Mouse (Mus musculus): Measurements from ENCODE around the gene Bmpr1a. TPM values are rescaled to one million over a fixed set of nuclear protein-coding genes. Genes with fewer than 3 reads are reported as not detected.
A peak's percentile ranks its signal among the peaks of the same experiment; 100 is the strongest.

Gene Bmpr1a
- total RNA-seq (2021): 10 to 100 TPM; 41.9 to 46.1 TPM
- long read RNA-seq, full-length matches to known transcripts: 5 of 31 reads
- long read RNA-seq, partial matches to known transcripts: 0 of 31 reads
- long read RNA-seq, other reads (novel, unspliced or antisense): 26 of 31 reads

GRCm38 (mm10) chr14:34503325-34503647, at the start of gene Bmpr1a:
Gene Bmpr1a (minus strand): TSS chr14:34503341.
- DNase-seq (ENCODE audit: low spot score in 2 of 2): no peak

- no peak for DNase-seq (ENCODE audit: low spot score in 2 of 2)
Observed at GRCm38 (mm10) chr14:34552226-34552625, 49.1 kb upstream of the Bmpr1a start.

- peak; percentile 85 to 90 for DNase-seq (ENCODE audit: low spot score in 2 of 2)
Observed at GRCm38 (mm10) chr14:34549004-34549671, 46.0 kb upstream of the Bmpr1a start.

- DNase-seq (ENCODE audit: low spot score in 2 of 2): peak; percentile 53 to 59
Observed at GRCm38 (mm10) chr14:34548391-34549001, 45.4 kb upstream of the Bmpr1a start.

- DNase-seq (ENCODE audit: low spot score in 2 of 2): no peak
Observed at GRCm38 (mm10) chr14:34544545-34544944, 41.4 kb upstream of the Bmpr1a start.

GRCm38 (mm10) chr14:34544001-34544400, 40.9 kb upstream of the Bmpr1a start:
- no peak for DNase-seq (ENCODE audit: low spot score in 2 of 2)

GRCm38 (mm10) chr14:34543596-34543995, 40.5 kb upstream of the Bmpr1a start:
- no peak for DNase-seq (ENCODE audit: low spot score in 2 of 2)

GRCm38 (mm10) chr14:34541896-34542295, 38.8 kb upstream of the Bmpr1a start:
- no peak for DNase-seq (ENCODE audit: low spot score in 2 of 2)

- peak in 1 of 2 experiments; percentile 26 for DNase-seq (ENCODE audit: low spot score in 2 of 2)
Observed at GRCm38 (mm10) chr14:34540685-34541162, 37.6 kb upstream of the Bmpr1a start.

- no peak for DNase-seq (ENCODE audit: low spot score in 2 of 2)
Observed at GRCm38 (mm10) chr14:34535883-34536282, 32.7 kb upstream of the Bmpr1a start.

- no peak for DNase-seq (ENCODE audit: low spot score in 2 of 2)
Observed at GRCm38 (mm10) chr14:34533537-34533936, 30.4 kb upstream of the Bmpr1a start.

- no peak for DNase-seq (ENCODE audit: low spot score in 2 of 2)
Observed at GRCm38 (mm10) chr14:34532536-34532935, 29.4 kb upstream of the Bmpr1a start.

- DNase-seq (ENCODE audit: low spot score in 2 of 2): no peak
Observed at GRCm38 (mm10) chr14:34528804-34529203, 25.7 kb upstream of the Bmpr1a start.

GRCm38 (mm10) chr14:34522701-34523100, 19.6 kb upstream of the Bmpr1a start, which contains the start of gene 9230112D13Rik:
Gene 9230112D13Rik (minus strand): TSS chr14:34522801.
- no peak for DNase-seq (ENCODE audit: low spot score in 2 of 2)

GRCm38 (mm10) chr14:34517959-34518544, 14.9 kb upstream of the Bmpr1a start:
- DNase-seq (ENCODE audit: low spot score in 2 of 2): no peak

GRCm38 (mm10) chr14:34516960-34517577, 13.9 kb upstream of the Bmpr1a start:
- DNase-seq (ENCODE audit: low spot score in 2 of 2): no peak

GRCm38 (mm10) chr14:34515860-34516259, 12.7 kb upstream of the Bmpr1a start:
- no peak for DNase-seq (ENCODE audit: low spot score in 2 of 2)

GRCm38 (mm10) chr14:34514120-34514519, 11.0 kb upstream of the Bmpr1a start:
- no peak for DNase-seq (ENCODE audit: low spot score in 2 of 2)

GRCm38 (mm10) chr14:34512602-34513001, 9.5 kb upstream of the Bmpr1a start:
- DNase-seq (ENCODE audit: low spot score in 2 of 2): no peak

GRCm38 (mm10) chr14:34511901-34512300, 8.8 kb upstream of the Bmpr1a start:
- DNase-seq (ENCODE audit: low spot score in 2 of 2): no peak

- no peak for DNase-seq (ENCODE audit: low spot score in 2 of 2)
Observed at GRCm38 (mm10) chr14:34508842-34509439, 5.8 kb upstream of the Bmpr1a start.
